Mouse (Mus musculus) forebrain, embryonic 14.5 days (tissue): ENCODE data around the gene Tbc1d8. TPM values are rescaled to one million over a fixed set of nuclear protein-coding genes. Genes with fewer than 3 reads are reported as not detected.

ENCODE experiments used
- ATAC-seq: fragments of 200-750 bp; cut with Nextera tagmentation; 2 replicates; pipeline ENCODE4 v1.8.0; 2017; ENCODE audit warnings: mild to moderate bottlenecking, moderate library complexity
- DNase-seq: peaks from one replicate; pipeline ENCODE4 v3.0.0-alpha.2; 2015; ENCODE audit warnings: low spot score
- H3K27ac ChIP-seq: fragments of 300-500 bp; sonication (generic); 2 replicates; pipeline ENCODE4 v1.5.1; 2014; ENCODE audit warnings: low read depth, mild to moderate bottlenecking, control low read depth, low read length, moderate library complexity
- H3K27me3 ChIP-seq: fragments of 300-500 bp; sonication (generic); replicated peaks from 2 replicates; pipeline ENCODE4 v1.6.1; 2014; ENCODE audit warnings: low read length, control low read depth, mixed read lengths; ENCODE audit not compliant: control insufficient read depth, insufficient read depth
- H3K36me3 ChIP-seq: fragments of 300-500 bp; sonication (generic); 2 replicates; pipeline ENCODE4 v1.6.1; 2014; ENCODE audit warnings: low read length, control low read depth; ENCODE audit not compliant: control insufficient read depth, insufficient read depth
- H3K4me1 ChIP-seq: fragments of 300-500 bp; sonication (generic); 2 replicates; pipeline ENCODE4 v1.6.1; 2014; ENCODE audit warnings: antibody characterized with exemption, low read length, control low read depth; ENCODE audit not compliant: control insufficient read depth, insufficient read depth
- H3K4me2 ChIP-seq: fragments of 300-500 bp; sonication (generic); 2 replicates; pipeline ENCODE4 v1.6.1; 2014; ENCODE audit warnings: mild to moderate bottlenecking, control low read depth, low read length
- H3K4me3 ChIP-seq: fragments of 300-500 bp; sonication (generic); 2 replicates; pipeline ENCODE4 v1.5.1; 2014; ENCODE audit warnings: low read depth, low read length, control low read depth
- H3K9ac ChIP-seq: fragments of 300-500 bp; sonication (generic); 2 replicates; pipeline ENCODE4 v1.6.1; 2014; ENCODE audit warnings: mild to moderate bottlenecking, low read length, control low read depth, moderate library complexity
- H3K9me3 ChIP-seq: fragments of 300-500 bp; sonication (generic); replicated peaks from 2 replicates; pipeline ENCODE4 v1.6.1; 2016; ENCODE audit warnings: low read length, control low read depth, mixed read lengths; ENCODE audit not compliant: control insufficient read depth
- WGBS: fragments of 180-500 bp; shearing (Covaris S2); extraction: QIAGEN DNeasy Blood & Tissue Kit; methylation state at CpG from one replicate; pipeline ENCODE4 v1.1.7; 2014; 5-methylcytosine and 5-hydroxymethylcytosine counted together
- polyA plus RNA-seq: library from polyadenylated mRNA; unstranded; fragments of >200 nt; fragmentation: Nextera tagmentation; extraction: Ambion mirVana; gene quantifications from 2 replicates; pipeline ENCODE4 v1.2.1, GENCODE M21; 2014

Tbc1d8 gene
- polyA plus RNA-seq, 1 experiment from 2014 or later: 4.7 TPM

- Histone ChIP-seq H3K4me2 (no peak overlapping the region), H3K4me3 (no peak overlapping the region), H3K27ac (no peak overlapping the region), H3K36me3 (no peaks in the 10 kb centered on the region), H3K9me3 (no peaks in the 10 kb centered on the region), H3K9ac (no peak overlapping the region), H3K4me1 (no peaks in the 10 kb centered on the region), H3K27me3 (no peaks in the 10 kb centered on the region)
- ATAC-seq (no peak), DNase-seq (no peak)
- 63% methylated on average over 5 of the region's 5 CpGs for WGBS
Measured at GRCm38 (mm10) chr1:39339455-39339854, 139.1 kb downstream of the Tbc1d8 start.

DNA sequence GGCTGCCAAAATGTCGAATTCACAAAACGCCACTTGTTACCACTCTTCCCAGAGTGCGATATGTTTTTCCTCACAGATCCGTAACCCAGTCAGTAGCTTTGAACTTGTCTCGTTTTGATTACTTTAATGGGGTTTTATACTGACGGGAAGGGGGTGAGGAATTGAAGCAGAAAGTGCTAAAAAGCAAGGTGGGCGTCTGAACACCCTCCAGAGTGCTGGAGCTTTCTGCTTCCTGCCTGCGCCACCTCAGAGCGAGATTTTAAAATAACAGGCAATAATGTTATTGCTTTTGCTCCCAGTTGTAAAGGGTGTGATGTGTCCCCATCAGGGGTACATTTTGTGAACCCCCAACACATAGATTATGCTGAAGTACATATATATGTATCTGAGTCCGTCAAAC lies 139.7 kb downstream of the Tbc1d8 start:
- H3K9ac ChIP-seq: no peak overlapping the region

DNA sequence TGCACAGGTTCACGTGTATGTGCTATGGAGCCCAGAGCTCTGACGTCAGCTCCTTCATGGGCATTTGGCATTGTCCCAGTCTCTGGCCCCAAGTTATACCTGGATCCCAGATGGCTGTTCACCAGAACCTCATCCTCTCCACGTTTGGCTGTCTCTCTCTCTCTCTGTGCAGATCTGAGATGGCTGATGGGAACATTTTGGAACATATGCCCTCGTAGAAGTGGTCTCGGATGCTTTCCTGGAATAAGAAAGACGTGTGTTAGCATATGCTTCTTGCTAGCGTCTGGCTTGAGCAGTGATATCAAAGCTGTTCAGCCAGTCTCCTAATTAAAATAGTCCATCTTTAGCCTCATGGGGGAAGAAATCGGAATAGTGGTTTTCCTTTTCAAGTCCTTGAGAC lies 141.8 kb downstream of the Tbc1d8 start:
- Histone ChIP-seq H3K9me3 (no peaks in the 10 kb centered on the region), H3K4me3 (no peak overlapping the region), H3K27me3 (no peaks in the 10 kb centered on the region), H3K9ac (no peak overlapping the region), H3K4me1 (no peaks in the 10 kb centered on the region), H3K4me2 (no peak overlapping the region), H3K27ac (no peak overlapping the region), H3K36me3 (no peaks in the 10 kb centered on the region)
- ATAC-seq (no peak), DNase-seq (peak; percentile 23)
- WGBS: 78% methylated on average over 8 of the region's 8 CpGs

More for the DNA sequence above, 139.7 kb downstream of the Tbc1d8 start:
- no peak overlapping the region for H3K4me2 ChIP-seq
- H3K27ac ChIP-seq: no peak overlapping the region
- no peak overlapping the region for H3K4me3 ChIP-seq
- no peaks in the 10 kb centered on the region for H3K27me3 ChIP-seq
- H3K9me3 ChIP-seq: no peaks in the 10 kb centered on the region
- DNase-seq: no peak
- H3K4me1 ChIP-seq: no peaks in the 10 kb centered on the region
- 78% methylated on average over 10 of the region's 10 CpGs for WGBS
- H3K36me3 ChIP-seq: no peaks in the 10 kb centered on the region
- no peak for ATAC-seq

DNA sequence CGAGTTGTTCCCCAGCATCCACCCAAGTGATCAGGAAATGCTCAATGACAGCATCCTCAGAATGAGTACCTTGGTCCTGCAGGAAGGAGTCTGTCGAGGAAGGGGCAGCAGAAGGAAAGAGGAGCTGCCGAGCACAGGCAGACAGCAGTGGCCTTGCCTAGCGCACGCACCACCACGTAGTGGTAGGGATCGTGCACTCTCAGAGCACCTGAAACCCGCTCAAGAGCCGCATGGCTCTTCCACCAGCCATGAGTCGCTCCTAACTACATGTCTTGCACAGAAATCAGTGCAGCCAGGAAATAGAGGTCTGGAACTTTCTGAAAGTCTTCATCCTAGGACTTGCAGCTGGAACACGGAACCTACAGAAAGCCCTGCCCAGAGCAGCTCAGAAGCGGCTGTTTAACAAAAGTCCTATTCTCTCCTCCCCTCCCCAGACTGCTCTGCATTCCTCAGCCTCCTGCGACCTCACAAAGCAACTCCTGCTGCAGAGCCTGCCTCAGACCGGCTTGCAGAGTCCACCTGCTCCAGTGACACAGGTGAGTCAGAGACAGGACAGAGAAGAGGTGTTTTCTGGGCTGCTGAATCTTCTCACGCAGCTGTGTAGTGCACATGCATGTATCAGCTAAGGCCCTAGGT lies 142.9 kb downstream of the Tbc1d8 start:
- Histone ChIP-seq H3K4me1 (no peaks in the 10 kb centered on the region), H3K4me3 (no peak overlapping the region), H3K9me3 (no peaks in the 10 kb centered on the region), H3K27me3 (no peaks in the 10 kb centered on the region), H3K27ac (no peak overlapping the region), H3K4me2 (no peak overlapping the region), H3K9ac (no peak overlapping the region), H3K36me3 (no peaks in the 10 kb centered on the region)
- WGBS: 21% methylated on average over 15 of the region's 15 CpGs
- DNase-seq: no peak
- no peak for ATAC-seq

- H3K4me3 ChIP-seq: no peak overlapping the region
- no peaks in the 10 kb centered on the region for H3K9me3 ChIP-seq
- no peak overlapping the region for H3K27ac ChIP-seq
- no peaks in the 10 kb centered on the region for H3K27me3 ChIP-seq
- no peak overlapping the region for H3K4me2 ChIP-seq
- H3K36me3 ChIP-seq: no peaks in the 10 kb centered on the region
- 84% methylated on average over 4 of the region's 4 CpGs for WGBS
- DNase-seq (no peak), ATAC-seq (no peak)
- H3K4me1 ChIP-seq: no peaks in the 10 kb centered on the region
- no peak overlapping the region for H3K9ac ChIP-seq
Measured at GRCm38 (mm10) chr1:39332456-39332855, 146.1 kb downstream of the Tbc1d8 start.

DNA sequence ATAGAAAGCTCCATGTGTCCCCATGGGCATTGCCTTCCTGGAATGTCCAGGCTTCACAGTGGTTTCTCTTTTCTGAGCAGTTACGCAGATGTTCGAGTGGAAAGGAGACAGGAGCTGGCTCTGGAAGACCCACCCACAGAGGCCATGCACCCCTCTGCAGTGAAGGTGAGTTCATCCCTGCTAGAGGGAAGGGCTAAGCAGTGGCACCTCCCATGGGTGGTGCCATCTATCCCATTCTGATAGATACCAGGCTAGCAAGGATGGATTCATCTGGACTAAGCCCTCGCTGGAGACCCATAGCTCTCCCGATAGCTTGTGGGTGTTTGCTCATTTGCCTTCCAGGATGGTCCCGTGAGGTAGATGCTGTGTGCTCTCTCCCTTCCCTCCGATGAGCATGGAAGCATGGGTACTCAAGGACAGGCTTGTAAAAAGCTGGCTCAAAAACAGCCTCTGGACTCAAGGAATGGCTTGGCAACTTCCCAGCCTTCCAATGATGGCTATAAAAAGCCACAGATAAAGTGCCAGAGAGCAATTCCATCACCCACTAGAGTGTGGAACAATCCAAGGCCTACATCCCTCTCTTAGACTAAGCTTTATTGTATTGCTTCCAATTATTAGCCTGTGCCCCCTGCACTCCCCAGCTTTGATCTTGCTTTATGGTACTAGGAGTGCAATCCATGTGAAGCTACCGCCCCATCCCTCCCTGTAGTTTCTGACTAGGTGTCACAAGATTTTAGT lies 147.5 kb downstream of the Tbc1d8 start:
- no peak for ATAC-seq
- H3K27ac ChIP-seq: no peak overlapping the region
- H3K36me3 ChIP-seq: no peaks in the 10 kb centered on the region
- no peaks in the 10 kb centered on the region for H3K9me3 ChIP-seq
- no peaks in the 10 kb centered on the region for H3K4me1 ChIP-seq
- H3K4me3 ChIP-seq: no peak overlapping the region
- H3K27me3 ChIP-seq: no peaks in the 10 kb centered on the region
- no peak for DNase-seq
- H3K4me2 ChIP-seq: no peak overlapping the region
- H3K9ac ChIP-seq: no peak overlapping the region
- WGBS: 91% methylated on average over 7 of the region's 7 CpGs

DNA sequence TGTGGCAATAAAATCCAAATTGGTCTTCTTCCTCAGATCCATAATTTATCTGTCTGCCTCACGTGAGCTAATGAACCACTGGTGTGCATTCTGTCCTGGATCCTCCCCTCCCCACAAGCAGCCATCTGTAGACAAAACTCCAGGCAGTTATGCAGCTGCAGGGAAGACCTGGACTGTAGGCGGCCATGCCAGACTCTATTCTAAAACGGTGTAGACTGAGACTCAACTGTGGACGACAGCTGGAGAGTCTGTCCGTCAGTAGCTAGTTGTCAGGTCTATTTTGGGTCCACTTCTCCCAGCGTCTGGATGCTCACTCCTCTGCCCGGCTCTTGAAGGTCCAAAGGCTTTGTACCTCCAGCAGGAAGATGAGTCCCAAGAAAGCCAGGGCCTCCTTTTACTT lies 151.0 kb downstream of the Tbc1d8 start:
- Histone ChIP-seq H3K4me2 (no peak overlapping the region), H3K4me3 (no peak overlapping the region), H3K9me3 (no peaks in the 10 kb centered on the region), H3K4me1 (no peaks in the 10 kb centered on the region), H3K9ac (no peak overlapping the region), H3K27ac (no peak overlapping the region), H3K27me3 (no peaks in the 10 kb centered on the region), H3K36me3 (no peaks in the 10 kb centered on the region)
- ATAC-seq: no peak
- 86% methylated on average over 7 of the region's 7 CpGs for WGBS
- DNase-seq: no peak

GRCm38 (mm10) chr1:39325228-39325627 lies 153.3 kb downstream of the Tbc1d8 start:
- WGBS: 92% methylated on average over 6 of the region's 6 CpGs
- Histone ChIP-seq H3K4me3 (no peak overlapping the region), H3K27me3 (no peaks in the 10 kb centered on the region), H3K9ac (no peak overlapping the region), H3K36me3 (no peaks in the 10 kb centered on the region), H3K9me3 (no peaks in the 10 kb centered on the region), H3K4me1 (no peaks in the 10 kb centered on the region), H3K27ac (no peak overlapping the region), H3K4me2 (no peak overlapping the region)
- DNase-seq (no peak), ATAC-seq (no peak)

GRCm38 (mm10) chr1:39321954-39322353 lies 156.6 kb downstream of the Tbc1d8 start:
- no peak overlapping the region for H3K4me3 ChIP-seq
- WGBS: 90% methylated on average over 6 of the region's 6 CpGs
- H3K27ac ChIP-seq: no peak overlapping the region
- DNase-seq (no peak), ATAC-seq (no peak)
- no peaks in the 10 kb centered on the region for H3K9me3 ChIP-seq
- H3K4me1 ChIP-seq: no peaks in the 10 kb centered on the region
- H3K36me3 ChIP-seq: no peaks in the 10 kb centered on the region
- no peak overlapping the region for H3K9ac ChIP-seq
- H3K27me3 ChIP-seq: no peaks in the 10 kb centered on the region
- H3K4me2 ChIP-seq: no peak overlapping the region
